Mouse (Mus musculus) urinary bladder, postnatal 36 days (tissue): ENCODE measurements around the gene Trim47.
"Not testable (repeated sequence)": the region's sequence is repeated elsewhere in the genome, so short reads cannot be mapped to it uniquely, and the experiment has no call there.

Experiments used
- DNase-seq, 2 experiments: peaks; one replicate each; pipeline ENCODE4 v3.0.0; 2022; ENCODE audit warnings: low spot score in 2 of 2, mixed read lengths in 1 of 2

The Trim47 gene

DNA sequence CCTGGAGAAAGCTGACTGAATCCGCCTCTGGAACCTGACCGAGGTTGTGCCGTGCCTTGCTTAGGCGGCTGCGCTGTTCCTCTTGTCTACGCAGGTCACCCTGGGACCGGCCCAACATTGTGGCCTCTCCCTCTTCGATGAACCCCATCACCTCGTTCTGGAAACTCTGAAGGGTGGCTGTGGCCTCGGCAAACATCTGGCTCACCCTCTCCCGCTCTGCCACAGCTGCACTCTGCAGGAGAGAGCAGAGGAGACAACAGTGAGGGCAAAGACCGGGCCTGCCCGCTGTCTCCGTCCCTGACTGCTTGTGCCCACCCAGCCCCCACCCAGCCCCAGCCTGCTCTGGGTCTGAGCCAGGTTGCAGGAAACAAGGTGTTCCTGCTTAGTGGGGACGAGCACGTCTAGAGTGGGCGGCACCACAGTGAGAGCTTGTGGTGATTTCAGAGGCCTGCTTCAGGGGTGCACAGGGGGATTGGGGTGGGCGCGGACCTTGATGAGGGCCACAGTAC lies 19.2 kb downstream of the Trim47 start:
- DNase-seq: no peak

DNA sequence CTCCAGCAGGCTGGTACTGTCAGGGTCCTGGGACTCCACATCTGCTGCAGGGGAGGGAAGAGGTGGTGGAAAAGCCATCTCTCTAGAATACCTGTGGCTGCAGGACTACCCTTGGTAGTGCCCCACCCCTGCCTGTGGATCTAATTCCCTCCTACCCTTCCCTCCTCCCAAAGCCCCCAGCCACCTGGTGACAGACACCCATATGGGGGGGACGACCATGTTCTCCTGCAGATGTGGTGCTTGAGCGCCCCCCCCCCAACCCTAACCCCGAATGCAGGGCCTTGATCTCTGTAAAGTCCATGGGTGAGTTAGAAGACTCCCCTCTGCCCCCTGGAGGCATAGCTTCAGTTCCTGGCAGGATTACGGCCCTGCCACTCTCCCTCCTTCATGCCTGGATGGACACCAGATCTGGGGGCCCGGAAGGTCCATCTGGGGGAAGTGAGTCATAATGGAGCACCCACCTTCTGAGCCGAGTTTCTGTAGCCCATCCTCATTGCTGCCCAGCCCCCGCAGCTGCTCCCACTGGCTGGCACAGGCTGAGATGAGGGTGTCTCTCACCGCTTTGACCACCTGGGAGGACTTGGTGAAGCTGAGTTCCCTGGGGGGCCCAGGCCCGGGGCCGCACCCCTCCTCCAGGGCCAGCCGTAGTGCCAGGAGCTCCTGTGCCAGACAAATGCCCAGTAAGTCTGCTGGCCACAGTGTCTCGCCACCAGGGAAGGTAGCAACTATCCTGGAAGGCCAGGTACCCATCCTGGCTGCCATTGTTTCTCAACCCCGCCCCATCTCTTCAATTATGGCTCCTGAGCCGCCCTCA lies 19.8 kb downstream of the Trim47 start:
- no peak for DNase-seq

DNA sequence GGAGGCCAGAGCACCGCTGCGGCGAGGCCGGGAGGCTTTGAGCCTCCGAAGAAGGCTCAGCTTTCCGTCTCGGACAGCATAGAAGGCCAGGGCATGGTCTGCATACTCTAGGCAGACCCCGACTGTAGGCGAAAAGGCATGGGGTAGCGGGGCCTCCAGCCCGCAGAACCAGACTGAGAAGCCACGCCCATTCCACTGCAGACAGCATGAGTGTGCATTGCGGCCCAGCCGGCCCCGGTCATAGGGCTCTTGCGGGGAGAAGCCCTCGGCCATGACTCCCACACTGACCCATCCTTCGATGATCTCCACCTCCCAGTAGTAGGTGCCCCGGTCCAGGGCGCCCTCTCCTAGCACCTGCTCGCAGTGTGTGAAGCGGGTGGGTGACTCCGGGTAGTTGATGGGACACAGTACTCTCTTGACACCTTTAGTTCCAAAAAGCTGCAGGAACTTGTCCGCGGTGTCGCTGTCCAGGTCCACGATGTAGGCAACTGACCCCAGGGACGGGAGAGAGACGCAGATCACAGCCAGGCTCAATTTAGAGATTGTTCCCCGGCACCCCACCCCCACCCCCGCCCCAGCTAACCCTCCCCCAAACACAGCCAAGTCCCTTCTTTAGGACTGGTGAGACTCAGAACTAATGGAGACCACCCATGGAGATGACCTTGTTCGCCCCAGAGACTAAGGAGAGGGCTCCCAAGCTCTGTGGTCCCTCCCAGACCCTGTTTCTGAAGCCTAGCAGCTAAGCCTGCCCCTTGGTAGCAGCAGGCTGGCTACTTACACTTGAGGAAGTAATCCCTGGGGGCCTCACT lies 20.7 kb downstream of the Trim47 start:
- DNase-seq: no peak

DNA sequence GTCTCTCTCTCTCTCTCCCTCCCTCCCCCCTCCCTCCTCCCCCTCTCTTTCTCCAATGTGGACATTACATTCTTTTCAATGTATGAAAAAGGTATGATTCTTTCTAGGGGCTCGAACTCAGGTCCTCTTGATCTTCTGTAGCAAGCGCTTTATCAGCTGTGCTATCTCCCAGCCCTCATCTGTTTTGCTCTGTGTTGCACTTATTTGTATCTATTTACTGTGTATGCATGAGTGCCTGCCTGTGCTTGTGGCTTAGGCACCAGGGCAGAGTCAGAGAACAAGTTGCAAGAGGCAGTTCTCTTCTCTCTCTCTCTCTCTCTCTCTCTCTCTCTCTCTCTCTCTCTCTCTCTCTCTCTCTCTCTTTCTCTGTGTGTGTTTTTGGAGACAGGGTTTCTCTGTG lies 21.9 kb downstream of the Trim47 start:
- no peak for DNase-seq

DNA sequence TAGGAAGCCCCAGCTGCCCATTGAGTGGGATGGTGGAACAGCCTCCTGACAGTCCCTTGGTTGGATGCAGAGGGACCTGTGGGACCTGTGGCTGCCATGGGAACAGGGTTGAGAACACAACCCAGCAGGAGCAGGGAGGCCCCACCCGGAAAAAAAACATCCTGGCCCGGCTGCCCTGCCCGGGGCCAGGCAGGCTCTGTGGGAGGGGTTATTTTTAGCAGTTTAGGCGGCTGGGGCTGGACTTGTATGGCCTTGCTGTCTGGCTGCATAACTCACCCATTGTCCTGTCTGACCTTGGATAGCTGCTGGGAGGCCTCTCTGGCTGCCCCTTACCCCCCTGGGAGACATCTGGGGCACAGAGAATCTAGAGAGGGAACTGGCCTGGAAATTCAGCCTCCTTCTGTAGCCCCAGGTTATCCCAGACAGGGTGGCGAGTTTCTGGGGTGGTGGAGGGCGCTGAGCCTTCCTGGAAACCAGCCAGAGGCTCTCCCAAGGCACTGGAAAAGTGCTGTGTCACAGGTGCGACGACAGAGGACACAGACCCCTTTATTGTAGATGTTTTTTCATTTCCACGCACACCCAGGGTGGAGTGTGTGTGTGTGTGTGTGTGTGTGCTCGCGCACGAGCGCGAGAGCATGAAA lies 22.9 kb downstream of the Trim47 start:
- DNase-seq: peak; percentile 58 to 74

DNA sequence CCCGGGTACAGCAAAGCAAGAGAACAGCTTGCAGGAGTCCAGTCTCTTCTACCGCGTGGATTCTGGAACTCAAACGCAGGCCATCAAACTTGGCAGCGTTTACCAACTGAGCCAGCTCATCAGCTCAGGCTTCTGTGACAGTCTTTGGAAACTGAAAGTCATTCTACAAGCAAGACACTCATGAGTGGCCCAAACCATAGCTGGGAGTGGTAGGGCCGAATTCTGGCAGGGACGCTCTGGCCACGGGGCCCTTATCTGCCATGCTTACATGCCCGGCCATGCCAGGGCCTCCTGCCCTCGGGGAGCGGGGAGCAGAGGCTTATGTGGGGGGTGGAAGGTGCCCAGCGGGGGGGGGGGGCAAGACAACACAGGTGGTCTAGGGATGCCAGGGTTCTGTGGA lies 23.4 kb downstream of the Trim47 start:
- no peak for DNase-seq

DNA sequence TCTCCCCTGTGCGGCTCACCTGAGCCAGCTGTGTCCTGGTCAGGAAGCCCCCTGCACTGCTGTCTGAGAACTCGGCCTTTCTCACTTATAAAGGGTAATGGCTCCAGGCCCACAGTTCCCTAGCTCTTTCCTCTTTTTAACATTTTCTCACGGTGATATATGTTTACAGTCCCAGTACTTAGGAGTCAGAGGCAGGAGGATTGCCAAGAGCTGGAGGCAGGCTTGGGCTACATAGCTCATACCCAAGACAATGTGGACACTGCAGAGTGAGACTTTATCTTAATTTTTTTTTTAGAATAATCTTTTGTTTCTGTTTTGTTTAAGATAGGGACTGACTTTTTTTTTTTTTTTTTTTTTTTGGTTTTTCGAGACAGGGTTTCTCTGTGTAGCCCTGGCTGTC lies 24.5 kb downstream of the Trim47 start:
- DNase-seq: no peak

DNA sequence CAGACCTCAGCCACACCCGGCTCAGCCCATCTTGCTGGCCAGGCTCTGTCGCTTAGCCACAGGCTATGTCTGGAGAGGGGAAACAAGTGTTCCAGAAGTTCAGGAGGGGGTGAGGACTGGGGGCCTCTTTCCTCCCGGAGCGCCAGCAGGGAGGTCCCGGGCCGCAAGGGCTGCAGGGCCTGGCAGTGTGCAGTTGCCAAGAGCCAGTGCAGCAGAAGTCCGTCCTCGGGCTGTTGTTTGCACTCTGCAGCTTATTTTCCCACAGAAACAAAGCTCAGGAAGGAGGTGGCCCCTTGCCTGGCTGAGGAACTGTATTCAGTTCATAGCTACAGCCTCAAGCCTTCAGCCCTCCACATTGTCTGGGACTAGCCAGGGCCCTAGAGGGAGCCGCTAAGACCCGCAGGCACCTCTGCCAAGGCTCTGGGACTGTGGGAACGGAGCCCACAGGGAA lies 25.1 kb downstream of the Trim47 start:
- DNase-seq: peak in 1 of 2 experiments; percentile 68

DNA sequence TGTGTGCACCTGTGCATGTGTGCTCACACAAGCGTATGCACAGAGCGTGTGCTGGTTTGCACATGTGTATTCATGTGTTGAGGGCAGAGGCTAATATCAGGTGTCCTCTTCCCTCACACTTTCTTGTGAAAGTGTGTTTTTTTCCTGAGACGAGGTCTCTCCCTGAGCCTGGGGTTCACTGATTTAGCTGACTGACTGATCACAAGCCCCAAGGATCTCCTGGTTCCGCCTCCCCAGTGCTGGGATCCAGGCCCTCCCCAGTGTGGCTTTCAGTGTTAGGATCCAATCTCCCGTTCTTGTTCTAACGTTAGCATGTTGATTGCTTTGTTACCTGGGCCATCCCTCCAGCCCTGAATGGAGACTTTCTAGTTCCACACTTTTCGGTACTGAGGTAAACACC lies 26.2 kb downstream of the Trim47 start:
- DNase-seq: no peak

DNA sequence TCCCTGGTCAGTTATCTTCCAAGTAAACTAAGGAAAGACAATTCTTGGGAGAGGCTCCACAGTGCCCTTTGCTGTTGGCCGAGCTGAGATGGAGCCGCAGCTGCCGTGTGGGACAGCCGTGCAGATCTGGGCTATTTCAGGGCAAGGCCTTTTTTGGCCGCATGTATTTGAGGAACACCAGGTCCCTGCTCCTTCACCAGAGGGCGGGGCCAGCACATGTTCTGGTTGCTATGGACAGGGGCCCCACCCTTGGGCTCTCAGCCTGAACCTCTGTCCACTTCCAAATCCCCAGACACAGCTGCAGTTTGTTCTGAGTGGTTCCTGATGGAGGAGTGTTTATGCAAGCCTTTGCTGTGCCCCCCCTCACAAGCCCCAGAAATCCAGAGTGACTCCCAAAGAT lies 26.6 kb downstream of the Trim47 start:
- peak; percentile 67 to 85 for DNase-seq

DNA sequence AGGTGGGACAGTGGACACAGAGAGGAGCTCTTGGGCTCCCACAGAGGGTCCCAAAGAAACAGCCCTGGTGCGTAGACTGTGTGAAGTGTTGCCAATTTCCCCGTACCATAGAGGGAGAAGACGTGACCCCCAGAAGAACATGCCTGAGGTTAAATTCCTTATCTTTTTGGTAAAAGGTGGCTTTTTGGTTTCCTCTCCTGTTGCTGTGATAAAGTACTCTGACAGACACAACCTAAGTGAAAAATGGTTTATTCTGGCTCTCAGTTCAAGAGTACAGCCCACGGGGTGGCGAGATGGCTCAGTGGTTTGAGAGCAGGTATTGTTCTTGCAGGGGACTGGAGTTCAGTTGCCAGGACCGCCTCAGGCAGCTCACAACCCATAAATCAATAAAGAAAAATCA lies 27.5 kb downstream of the Trim47 start:
- DNase-seq: no peak

DNA sequence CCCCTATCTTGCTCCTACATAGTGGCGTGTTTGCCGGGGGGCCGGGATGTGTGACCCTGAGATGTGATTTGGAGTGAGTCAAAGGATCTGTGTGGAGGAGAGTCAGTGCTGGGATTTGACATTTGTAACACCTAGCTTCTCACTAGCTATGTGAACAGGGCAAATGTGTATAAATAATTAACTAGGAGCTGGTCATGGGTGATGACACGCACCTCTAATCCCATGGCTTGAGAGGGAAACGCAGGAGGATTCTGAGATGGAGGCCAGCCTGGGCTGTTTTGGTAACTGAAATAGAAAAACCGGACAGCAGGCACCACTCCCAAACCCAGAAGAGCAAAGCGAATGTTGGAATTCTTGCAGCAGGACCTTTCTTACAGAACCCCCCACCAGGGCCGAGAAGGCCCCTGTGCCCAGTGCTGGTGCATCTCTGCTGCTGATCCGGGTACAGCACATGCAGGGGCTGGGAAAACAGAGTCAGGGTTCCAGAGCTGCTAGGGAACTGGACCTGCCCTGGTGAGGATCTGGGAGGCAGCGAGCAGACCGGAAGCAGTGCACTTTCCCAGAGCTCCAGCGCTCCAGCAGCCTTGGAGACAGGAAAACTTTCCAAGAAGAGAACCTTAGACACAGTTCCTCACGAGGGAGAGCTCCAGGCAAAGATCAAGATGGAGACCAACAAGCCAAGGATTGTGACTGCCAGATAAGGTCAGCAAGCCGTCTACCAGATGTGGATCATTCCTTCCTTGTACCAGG lies 28.1 kb downstream of the Trim47 start:
- DNase-seq: no peak

DNA sequence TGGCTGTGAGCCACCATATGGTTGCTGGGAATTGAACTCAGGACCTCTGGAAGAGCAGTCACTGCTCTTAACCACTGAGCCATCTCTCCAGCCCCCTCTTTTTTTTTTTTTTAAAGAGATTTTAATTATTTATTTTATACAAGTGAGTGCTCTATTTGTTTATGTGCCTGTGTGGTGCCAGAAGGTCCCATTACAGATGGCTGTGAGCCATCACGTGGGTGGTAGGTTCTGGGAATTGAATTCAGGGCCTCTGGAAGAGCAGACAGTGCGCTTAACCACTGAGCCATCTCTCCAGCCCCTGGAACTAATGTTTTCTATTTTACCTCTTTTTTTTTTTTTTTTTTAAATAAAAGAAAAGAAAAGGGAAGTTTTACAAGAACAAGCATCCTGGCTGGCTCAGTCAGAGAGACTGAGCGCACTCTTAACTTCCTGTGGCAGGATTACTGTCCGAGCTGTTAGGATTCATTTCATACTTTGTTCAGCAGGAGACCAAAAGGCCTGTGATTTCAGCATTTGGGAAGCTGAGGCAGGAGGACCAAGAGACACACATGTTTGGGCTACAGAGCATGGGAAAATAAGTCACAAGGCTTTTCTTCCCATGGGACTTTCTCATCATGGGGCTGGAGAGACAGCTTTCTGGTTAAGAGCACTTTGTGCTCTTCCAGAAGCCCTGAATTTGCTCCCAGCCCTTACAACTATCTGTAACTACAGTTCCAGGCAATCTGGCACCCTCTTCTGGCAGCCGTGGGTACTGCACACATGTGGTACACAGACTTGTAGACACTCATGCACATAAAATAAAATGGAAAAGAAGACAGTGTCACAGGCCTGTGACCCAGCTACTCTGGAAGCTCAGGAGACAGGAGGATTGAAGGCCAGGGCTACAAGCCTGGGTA lies 30.5 kb downstream of the Trim47 start:
- no peak for DNase-seq

DNA sequence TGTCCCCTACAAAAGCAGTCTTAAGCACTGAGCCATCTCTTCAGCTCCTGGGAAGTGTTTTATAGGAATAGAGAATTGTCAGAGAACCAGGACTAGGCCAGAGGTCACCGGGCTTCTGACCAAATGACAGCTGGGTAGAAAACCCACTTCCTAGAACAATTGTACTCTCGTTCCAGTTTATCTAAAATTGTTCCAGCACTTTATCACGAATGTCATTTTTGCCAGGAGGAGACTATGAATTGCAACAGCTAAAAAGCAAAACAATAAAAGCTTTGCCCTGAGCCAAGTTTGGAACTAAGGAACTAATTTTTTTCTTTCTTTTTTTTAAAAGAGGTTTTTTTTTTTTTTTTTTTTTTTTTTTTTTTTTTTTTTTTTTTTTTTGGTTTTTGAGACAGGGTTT lies 31.4 kb downstream of the Trim47 start:
- DNase-seq: peak in 1 of 2 experiments; percentile 71

DNA sequence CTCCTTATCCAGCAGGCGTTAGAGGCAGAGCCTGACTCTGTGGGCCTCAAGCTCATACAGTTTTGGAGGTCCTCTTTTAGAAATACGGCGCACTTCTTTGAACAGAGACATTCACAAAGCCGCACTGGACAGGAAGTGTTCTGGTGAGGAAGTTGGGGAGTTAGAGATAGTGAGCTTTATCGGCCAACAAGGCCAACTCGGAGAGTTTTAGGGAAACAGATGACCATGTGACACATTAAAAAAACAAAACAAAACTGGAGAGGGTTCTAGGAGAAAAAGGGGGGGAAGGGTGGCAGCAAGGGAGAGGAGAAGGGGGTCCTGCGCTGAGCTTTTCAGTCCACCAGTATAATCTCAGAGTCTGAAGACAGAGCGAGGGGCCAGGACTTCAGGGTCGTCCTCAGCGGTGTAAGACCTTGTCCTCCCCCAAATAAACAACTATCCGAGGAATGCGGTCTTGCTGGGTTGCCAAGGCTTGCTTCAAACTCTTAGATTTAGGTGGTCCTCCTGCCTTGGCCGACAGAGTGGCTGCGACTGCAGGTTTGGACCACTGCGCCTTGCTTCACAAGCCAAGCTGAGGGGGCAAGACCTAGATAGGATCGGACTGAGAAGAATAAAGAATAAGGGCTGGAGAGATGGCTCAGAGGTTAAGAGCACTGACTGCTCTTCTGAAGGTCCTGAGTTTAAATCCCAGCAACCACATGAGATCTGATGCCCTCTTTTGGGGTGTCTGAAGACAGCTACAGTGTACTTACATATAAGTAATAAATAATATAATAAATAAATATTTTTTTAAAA lies 33.0 kb downstream of the Trim47 start:
- DNase-seq: no peak

DNA sequence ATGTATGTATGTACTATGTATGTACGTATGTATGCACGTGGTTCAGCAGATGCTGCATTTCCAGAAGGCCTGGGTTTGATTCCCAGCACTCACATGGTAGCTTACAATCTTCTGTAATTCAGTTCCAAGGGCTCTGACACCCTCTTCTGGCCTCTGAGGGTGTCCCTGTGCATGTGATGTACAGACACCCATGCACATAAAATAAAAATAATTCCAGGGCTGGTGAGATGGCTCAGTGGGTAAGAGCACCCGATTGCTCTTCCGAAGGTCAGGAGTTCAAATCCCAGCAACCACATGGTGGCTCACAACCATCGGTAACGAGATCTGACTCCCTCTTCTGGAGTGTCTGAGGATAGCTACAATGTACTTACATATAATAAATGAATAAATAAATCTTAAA lies 34.1 kb downstream of the Trim47 start:
- DNase-seq: not testable (repeated sequence)

DNA sequence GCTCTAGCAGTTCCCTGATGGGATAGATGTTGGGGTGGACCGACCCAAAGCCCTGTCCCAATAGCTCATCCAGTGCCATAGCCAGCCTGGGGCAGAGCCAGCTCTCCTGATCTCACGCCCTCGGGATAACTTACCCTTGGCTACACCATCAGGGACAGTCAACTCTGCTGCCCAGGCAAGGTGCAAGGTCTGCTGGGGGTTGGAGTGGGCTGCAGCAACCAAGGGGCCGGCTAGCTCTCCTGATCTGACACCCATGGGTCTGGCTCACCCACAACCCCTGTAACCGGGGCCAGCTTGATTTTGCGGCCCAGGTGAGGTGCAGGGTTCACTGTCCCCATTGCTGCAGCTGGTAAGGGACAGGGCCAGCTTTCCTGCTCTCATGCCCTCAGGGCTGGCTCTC lies 35.4 kb downstream of the Trim47 start:
- DNase-seq: no peak

DNA sequence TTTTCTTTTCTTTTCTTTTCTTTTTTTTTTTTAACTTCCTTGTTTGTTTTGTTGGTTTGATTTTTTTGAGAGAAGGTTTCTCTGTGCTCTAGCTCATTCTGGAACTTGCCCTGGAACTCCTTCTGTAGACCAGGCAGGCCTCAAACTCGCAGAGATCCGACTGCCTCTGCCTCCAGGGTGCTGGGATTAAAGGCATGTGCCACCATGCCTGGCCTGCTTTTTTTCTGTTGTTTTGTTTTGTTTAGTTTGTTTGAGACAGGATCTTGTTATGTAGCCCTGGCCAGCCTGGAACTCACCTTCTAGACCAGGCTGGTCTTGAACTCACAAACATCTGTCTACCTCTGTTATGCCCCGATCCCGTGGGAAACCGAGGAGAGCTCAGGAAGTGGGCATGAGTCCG lies 37.5 kb downstream of the Trim47 start:
- no peak for DNase-seq

DNA sequence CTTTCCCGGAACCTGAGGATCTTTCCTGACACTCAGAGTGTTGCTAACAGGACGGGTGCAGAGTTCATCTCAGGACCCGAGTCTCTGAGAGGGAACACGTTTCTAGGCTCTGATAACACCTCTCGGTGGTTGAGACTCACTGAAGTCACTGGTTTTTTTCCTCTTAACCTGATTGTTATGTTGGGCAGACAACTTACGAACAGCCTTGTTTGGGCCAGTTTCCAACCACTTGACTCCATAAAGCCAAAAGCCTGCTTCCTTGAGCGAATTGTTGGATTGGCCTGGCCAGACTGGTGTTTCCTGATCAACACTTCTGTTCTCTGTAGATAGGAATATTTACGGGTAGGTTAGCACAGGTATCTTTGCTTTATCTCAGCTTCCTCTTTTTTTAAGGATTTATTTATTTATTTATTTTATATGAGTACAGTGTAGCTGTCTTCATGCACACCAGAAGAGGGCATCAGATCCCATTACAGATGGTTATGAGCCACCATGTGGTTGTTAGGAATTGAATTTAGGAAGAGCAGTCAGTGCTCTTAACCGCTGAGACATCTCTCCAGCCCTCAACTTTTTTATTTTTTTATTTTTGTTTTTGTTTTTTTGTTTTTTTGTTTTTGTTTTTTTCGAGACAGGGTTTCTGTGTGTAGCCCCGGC lies 38.1 kb downstream of the Trim47 start:
- no peak for DNase-seq
